Mouse (Mus musculus): ENCODE data around the gene Etv2.

The Etv2 gene

GRCm38 (mm10) chr7:30587842-30588667 is 47.6 kb downstream of the Etv2 start:
- peak; percentile 51 for DNase-seq

GRCm38 (mm10) chr7:30586455-30587020 is 49.1 kb downstream of the Etv2 start:
- no peak for DNase-seq

- no peak for DNase-seq
Observed at GRCm38 (mm10) chr7:30585170-30585569, 50.5 kb downstream of the Etv2 start.

- no peak for DNase-seq
Observed at GRCm38 (mm10) chr7:30584339-30584738, 51.3 kb downstream of the Etv2 start.

Measured in thymus, adult 18-20 months (tissue).